Comparison of ENCODE assay signal across 8 mouse cellular contexts in genomic region chr9:13246815-13247638, GRCm38 (mm10). TPM values are rescaled to one million over a fixed set of nuclear protein-coding genes. Genes with fewer than 3 reads are reported as not detected.
DNase-seq lines count a peak whose midpoint lies in the region; ATAC-seq and TF ChIP-seq lines count a peak whose summit lies in the region.

Ccdc82 (plus strand) TSS chr9:13246955.

- no peaks in the 10 kb centered on the region for H3K9me3 ChIP-seq in E14TG2a.4 (ENCODE audit: low read length)
- no peaks in the 10 kb centered on the region for H3K9me3 ChIP-seq in forebrain, embryonic 13.5 days (replicated peaks)
- H3K9me3 ChIP-seq in neural tube, embryonic 15.5 days (replicated peaks), result no peaks in the 10 kb centered on the region

- H3K9ac ChIP-seq in forebrain, embryonic 13.5 days, result peak within 1 kb of the TSS; percentile 75
- peak within 1 kb of the TSS; percentile 72 for H3K9ac ChIP-seq in neural tube, embryonic 15.5 days (replicated peaks)

- H3K4me3 ChIP-seq in E14TG2a.4 (replicated peaks; ENCODE audit: low read length), result peak within 1 kb of the TSS; percentile 82
- H3K4me3 ChIP-seq in forebrain, embryonic 13.5 days, result peak within 1 kb of the TSS; percentile 62
- H3K4me3 ChIP-seq in neural tube, embryonic 15.5 days (replicated peaks), result peak within 1 kb of the TSS; percentile 66

- ATAC-seq in forebrain, embryonic 13.5 days, result peak; percentile 97
- ATAC-seq in neural tube, embryonic 15.5 days (ENCODE audit: low FRiP score), result peak; percentile 96

- TF ChIP-seq CTCF in E14TG2a.4 (conservative IDR thresholded peaks at IDR 0.05; ENCODE audit: low read length), result no peak

- WGBS in forebrain, embryonic 13.5 days, result 3% methylated on average over 29 of the region's 39 CpGs
- 1% methylated on average over 26 of the region's 39 CpGs for WGBS in neural tube, embryonic 15.5 days

- no peaks in the 10 kb centered on the region for H3K36me3 ChIP-seq in E14TG2a.4 (ENCODE audit: insufficient read depth, low read length)
- no peaks in the 10 kb centered on the region for H3K36me3 ChIP-seq in forebrain, embryonic 13.5 days (ENCODE audit: poor library complexity, severe bottlenecking)
- no peaks in the 10 kb centered on the region for H3K36me3 ChIP-seq in neural tube, embryonic 15.5 days

- H3K4me2 ChIP-seq in forebrain, embryonic 13.5 days, result peak within 1 kb of the TSS; percentile 84
- H3K4me2 ChIP-seq in neural tube, embryonic 15.5 days, result peak within 1 kb of the TSS; percentile 78

- no peaks in the 10 kb centered on the region for H3K27me3 ChIP-seq in E14TG2a.4 (ENCODE audit: insufficient read depth, low read length)
- no peaks in the 10 kb centered on the region for H3K27me3 ChIP-seq in forebrain, embryonic 13.5 days
- H3K27me3 ChIP-seq in neural tube, embryonic 15.5 days (replicated peaks), result no peaks in the 10 kb centered on the region

- peak; percentile 90 for DNase-seq in c-Kit-positive CD71-positive TER-119-positive erythroid progenitor cells, embryonic 14.5 days (ENCODE audit: low spot score)
- peak; percentile 91 for DNase-seq in heart, postnatal 10 days
- peak; percentile 81 for DNase-seq in layer of hippocampus, adult 11-12 months (ENCODE audit: low spot score)
- peak; percentile 92 to 95 for DNase-seq in lung, adult 18-20 months
- peak; percentile 88 for DNase-seq in testis, postnatal 14 days (ENCODE audit: low spot score)

- peaks cover 21% of the 10 kb centered on the region for H3K4me1 ChIP-seq in E14TG2a.4 (replicated peaks; ENCODE audit: low read depth, low read length)
- peaks cover 24% of the 10 kb centered on the region for H3K4me1 ChIP-seq in forebrain, embryonic 13.5 days
- peaks cover 23% of the 10 kb centered on the region for H3K4me1 ChIP-seq in neural tube, embryonic 15.5 days

- H3K27ac ChIP-seq in forebrain, embryonic 13.5 days, result peak within 1 kb of the TSS; percentile 75
- H3K27ac ChIP-seq in neural tube, embryonic 15.5 days (replicated peaks), result peak within 1 kb of the TSS; percentile 87

- intact Hi-C loops in heart, postnatal 10 days (cut with DNase I), result no loop called here

RNA-seq across cellular contexts. Expression of gene Ccdc82, which starts in this region (rescaled TPM):
- polyA plus RNA-seq in forebrain, embryonic 13.5 days (2015; fragmentation: Nextera tagmentation; extraction: Ambion mirVana), result 10.6 and 12.1 TPM in 2 replicates
- 10 to 100 TPM in 1 of 2 experiments, 1 to 10 TPM in 1; 9.9 to 10.1 TPM for total RNA-seq in heart, postnatal 10 days (2021)
- 14.1 and 14.6 TPM in 2 replicates for polyA plus RNA-seq in neural tube, embryonic 15.5 days (2015; fragmentation: Nextera tagmentation; extraction: Ambion mirVana)

Comparison
In these comparisons a context has a peak if more than half of its experiments do, and no peak if none do; other contexts are left out.
1. Peak in every context shown above with its lines: DNase-seq, ATAC-seq, H3K4me3 ChIP-seq and H3K27ac ChIP-seq.